Comparison of ENCODE assay signal across 17 mouse cellular contexts in genomic region chr9:96954063-96954809, GRCm38 (mm10).
A peak's percentile ranks its signal among the peaks of the same experiment; 100 is the strongest.
DNase-seq lines count a peak whose midpoint lies in the region; ATAC-seq and TF ChIP-seq lines count a peak whose summit lies in the region.
"Had no signal": no experiment of that assay in that cellular context is flagged by ENCODE, and none has a peak within 500 bp of the region (broad histone marks: within the 10 kb centered on the region; RNA-seq: fewer than 3 reads in every experiment).

No protein-coding gene starts in this region.

- ATAC-seq in heart, embryonic 11.5 days (replicated peaks; ENCODE audit: insufficient number of reproducible peaks, low FRiP score, low TSS enrichment): no peak
- ATAC-seq in kidney, embryonic 15.5 days (replicated peaks; ENCODE audit: low FRiP score): no peak
- ATAC-seq: liver, postnatal 0 days had no signal

- H3K27ac ChIP-seq in heart, embryonic 11.5 days (ENCODE audit: low read depth, low read length): peak overlapping the region; percentile 94
- no peak overlapping the region for H3K27ac ChIP-seq in kidney, embryonic 15.5 days
- peak overlapping the region; percentile 75 for H3K27ac ChIP-seq in olfactory bulb, adult 2 months (ENCODE audit: insufficient read depth, low read depth, low read length)
- H3K27ac ChIP-seq in kidney, adult 2 months (ENCODE audit: insufficient read depth, low read depth, low read length): no peak overlapping the region
- H3K27ac ChIP-seq: embryonic facial prominence, embryonic 15.5 days; limb, embryonic 15.5 days; stomach, embryonic 15.5 days had no signal

- H3K4me2 ChIP-seq in heart, embryonic 11.5 days: no peak overlapping the region
- H3K4me2 ChIP-seq in kidney, embryonic 15.5 days: no peak overlapping the region
- H3K4me2 ChIP-seq: embryonic facial prominence, embryonic 15.5 days; limb, embryonic 15.5 days; stomach, embryonic 15.5 days had no signal

- peak overlapping the region; percentile 63; the same call in 1 of the 2 replicates for H3K9ac ChIP-seq in heart, embryonic 11.5 days (ENCODE audit: low read depth, low read length)
- H3K9ac ChIP-seq in kidney, embryonic 15.5 days: 0 out of 2 replicates have a peak overlapping the region, but pooled peaks have one; percentile 4
- H3K9ac ChIP-seq: embryonic facial prominence, embryonic 15.5 days; limb, embryonic 15.5 days; liver, postnatal 0 days; stomach, embryonic 15.5 days had no signal

- H3K27me3 ChIP-seq in heart, embryonic 11.5 days (ENCODE audit: control insufficient read depth, insufficient read depth, low read length): no peaks in the 10 kb centered on the region
- 0 out of 2 replicates have a peak, but pooled peaks cover 10% of the 10 kb centered on the region for H3K27me3 ChIP-seq in kidney, embryonic 15.5 days
- H3K27me3 ChIP-seq in kidney, adult 2 months (replicated peaks; ENCODE audit: control insufficient read depth, insufficient read depth, low read length): no peaks in the 10 kb centered on the region
- H3K27me3 ChIP-seq: embryonic facial prominence, embryonic 15.5 days; limb, embryonic 15.5 days; stomach, embryonic 15.5 days had no signal

- no peaks in the 10 kb centered on the region for H3K9me3 ChIP-seq in heart, embryonic 11.5 days (replicated peaks; ENCODE audit: control insufficient read depth, low read length)
- no peaks in the 10 kb centered on the region for H3K9me3 ChIP-seq in kidney, embryonic 15.5 days (replicated peaks)
- H3K9me3 ChIP-seq: embryonic facial prominence, embryonic 15.5 days; limb, embryonic 15.5 days; midbrain, embryonic 10.5 days; stomach, embryonic 15.5 days had no signal

- TF ChIP-seq POLR2A in olfactory bulb, adult 2 months (IDR thresholded peaks at IDR 0.05; ENCODE audit: insufficient read depth, low read depth, low read length): no peak
- TF ChIP-seq POLR2A in kidney, adult 2 months (IDR thresholded peaks at IDR 0.05; ENCODE audit: low read depth, low read length): no peak

- H3K36me3 ChIP-seq in heart, embryonic 11.5 days (ENCODE audit: control insufficient read depth, insufficient read depth, low read length): no peaks in the 10 kb centered on the region
- H3K36me3 ChIP-seq in kidney, embryonic 15.5 days: no peaks in the 10 kb centered on the region
- no peaks in the 10 kb centered on the region for H3K36me3 ChIP-seq in kidney, adult 2 months (ENCODE audit: control insufficient read depth, insufficient read depth, low read length)
- H3K36me3 ChIP-seq: embryonic facial prominence, embryonic 15.5 days; limb, embryonic 15.5 days; stomach, embryonic 15.5 days had no signal

- no peak for DNase-seq in heart, adult 9 months (ENCODE audit: low spot score in 2 of 2)
- DNase-seq in kidney, adult 11 months: no peak
- peak; percentile 45 for DNase-seq in right cerebral cortex, postnatal 14 days
- no peak for DNase-seq in right cerebral cortex, postnatal 4 days
- DNase-seq in kidney, adult 2 months: no peak
- DNase-seq: cerebellum, adult 18-20 months; gastrocnemius, postnatal 36 days; liver, postnatal 0 days; spleen, adult 18-20 months had no signal

- no peak for TF ChIP-seq CTCF in olfactory bulb, adult 2 months (IDR thresholded peaks at IDR 0.05; ENCODE audit: insufficient read depth, low read depth, low read length)
- TF ChIP-seq CTCF in kidney, adult 2 months (conservative IDR thresholded peaks at IDR 0.05; ENCODE audit: insufficient read depth, insufficient read length, low read depth, low read length): no peak

- 73% methylated on average over 15 of the region's 15 CpGs for WGBS in heart, embryonic 11.5 days (ENCODE audit: insufficient replicate concordance)
- WGBS in kidney, embryonic 15.5 days: 78% methylated on average over 15 of the region's 15 CpGs
- 62% methylated on average over 15 of the region's 15 CpGs for WGBS in olfactory bulb, adult 2 months
- 74% methylated on average over 15 of the region's 15 CpGs for WGBS in kidney, adult 2 months

- H3K4me3 ChIP-seq in heart, embryonic 11.5 days (ENCODE audit: low read depth, low read length): no peak overlapping the region
- no peak overlapping the region for H3K4me3 ChIP-seq in kidney, embryonic 15.5 days (replicated peaks)
- no peak overlapping the region for H3K4me3 ChIP-seq in olfactory bulb, adult 2 months (ENCODE audit: insufficient read depth, low read depth, low read length)
- H3K4me3 ChIP-seq in kidney, adult 2 months (ENCODE audit: insufficient read depth, low read depth, low read length): no peak overlapping the region
- H3K4me3 ChIP-seq: embryonic facial prominence, embryonic 15.5 days; layer of hippocampus, adult 2 months; limb, embryonic 15.5 days; midbrain, embryonic 10.5 days; stomach, embryonic 15.5 days had no signal

- peaks cover 86% of the 10 kb centered on the region for H3K4me1 ChIP-seq in heart, embryonic 11.5 days (ENCODE audit: control insufficient read depth, insufficient read depth, low read length)
- peaks cover 81% of the 10 kb centered on the region for H3K4me1 ChIP-seq in kidney, embryonic 15.5 days
- H3K4me1 ChIP-seq in olfactory bulb, adult 2 months (ENCODE audit: control insufficient read depth, insufficient read depth, low read length): peaks cover 68% of the 10 kb centered on the region
- peaks cover 28% of the 10 kb centered on the region for H3K4me1 ChIP-seq in kidney, adult 2 months (ENCODE audit: control insufficient read depth, insufficient read depth, low read length)

Comparison
In these comparisons a context has a peak if more than half of its experiments do, and no peak if none do; other contexts are left out.
1. H3K27ac ChIP-seq: peak in heart, embryonic 11.5 days (single experiment) and olfactory bulb, adult 2 months (single experiment); none in kidney, embryonic 15.5 days (single experiment) and kidney, adult 2 months (single experiment).